Mouse (Mus musculus) cortical plate, adult 2 months (tissue): ENCODE measurements around the gene Brf1.

ENCODE experiments used
- CTCF ChIP-seq: fragments of 200-500 bp; IDR thresholded peaks from 2 replicates; pipeline ENCODE4 v1.5.1; 2011; ENCODE audit warnings: mild to moderate bottlenecking, control low read depth, low read length; ENCODE audit not compliant: insufficient read depth; ENCODE audit errors: extremely low read depth
- POLR2A ChIP-seq: fragments of 200-500 bp; IDR thresholded peaks from 2 replicates; pipeline ENCODE4 v1.6.1; 2011; ENCODE audit warnings: mild to moderate bottlenecking, low read length, control low read depth; ENCODE audit not compliant: insufficient read depth; ENCODE audit errors: extremely low read depth

DNA sequence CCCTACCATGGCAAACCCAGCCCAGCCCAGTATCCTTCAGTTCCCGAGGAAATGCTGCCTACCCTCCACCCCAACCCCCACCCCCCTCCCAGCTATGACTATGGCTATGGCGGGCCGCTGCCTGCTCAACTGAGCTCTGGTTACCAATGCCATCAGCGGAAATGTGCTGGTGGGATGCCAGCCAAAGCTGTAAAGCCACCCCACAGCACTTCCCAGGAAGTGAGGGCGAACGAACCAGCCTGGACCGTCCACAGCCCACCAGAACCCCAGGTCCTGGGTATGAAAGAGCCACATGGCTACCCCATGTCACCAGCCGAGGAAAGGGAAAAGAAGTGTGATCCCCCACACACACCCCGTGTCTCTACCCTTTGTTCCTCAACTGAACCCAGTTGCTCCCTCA, 59.8 kb downstream of the Brf1 start:
- TF ChIP-seq CTCF, result no peak
- no peak for TF ChIP-seq POLR2A
